Mouse (Mus musculus): ENCODE results near the gene Tpi1. TPM values are rescaled to one million over a fixed set of nuclear protein-coding genes. Genes with fewer than 3 reads are reported as not detected.

The Tpi1 gene
- polyA plus RNA-seq (2015; fragmentation: Nextera tagmentation; extraction: Ambion mirVana), result 1,250 and 1,271 TPM in 2 replicates

- H3K4me3 ChIP-seq (ENCODE audit: low read length), result peak within 1 kb of the TSS; percentile 79
- peaks cover 14% of the 10 kb centered on the region; the same call in 1 of the 2 replicates for H3K36me3 ChIP-seq (ENCODE audit: control insufficient read depth, insufficient read depth, low read length)
- H3K27ac ChIP-seq (ENCODE audit: low read length), result peak within 1 kb of the TSS; percentile 97
- no peaks in the 10 kb centered on the region for H3K9me3 ChIP-seq (ENCODE audit: control insufficient read depth, low read length)
- peak; percentile 87 for ATAC-seq
- H3K9ac ChIP-seq (ENCODE audit: low read depth, low read length), result peak within 1 kb of the TSS; percentile 94
- under 1% methylated on average over 22 of the region's 22 CpGs for WGBS
- H3K27me3 ChIP-seq (replicated peaks; ENCODE audit: control insufficient read depth, insufficient read depth, low read length), result no peaks in the 10 kb centered on the region
- H3K4me2 ChIP-seq (ENCODE audit: low read depth, low read length), result peak within 1 kb of the TSS; percentile 63
- peaks cover 33% of the 10 kb centered on the region for H3K4me1 ChIP-seq (ENCODE audit: control insufficient read depth, insufficient read depth, low read length)
These were observed at the start of gene Tpi1 for GRCm38 (mm10) chr6:124813933-124814332. Gene Tpi1 (minus strand): TSS chr6:124814296.

GRCm38 (mm10) chr6:124863125-124863657, 49.1 kb upstream of the Tpi1 start:
- ATAC-seq, result no peak; the same call in 1 of the 2 replicates
- Histone ChIP-seq H3K27ac (ENCODE audit: low read length) (no peak overlapping the region), H3K4me2 (ENCODE audit: low read depth, low read length) (peak overlapping the region; percentile 99), H3K9me3 (ENCODE audit: control insufficient read depth, low read length) (no peaks in the 10 kb centered on the region), H3K9ac (ENCODE audit: low read depth, low read length) (peak overlapping the region; percentile 77), H3K27me3 (replicated peaks; ENCODE audit: control insufficient read depth, insufficient read depth, low read length) (peaks cover 16% of the 10 kb centered on the region; the same call in 1 of the 2 replicates), H3K4me1 (ENCODE audit: control insufficient read depth, insufficient read depth, low read length) (peaks cover 13% of the 10 kb centered on the region), H3K4me3 (ENCODE audit: low read length) (peak overlapping the region; percentile 62), H3K36me3 (ENCODE audit: control insufficient read depth, insufficient read depth, low read length) (no peaks in the 10 kb centered on the region)
- WGBS, result 3% methylated on average over 11 of the region's 16 CpGs

GRCm38 (mm10) chr6:124862406-124863124, 48.5 kb upstream of the Tpi1 start:
- H3K9ac ChIP-seq (ENCODE audit: low read depth, low read length), result peak overlapping the region; percentile 77; the same call in 1 of the 2 replicates
- ATAC-seq, result no peak
- no peak overlapping the region for H3K27ac ChIP-seq (ENCODE audit: low read length)
- peak overlapping the region; percentile 62 for H3K4me3 ChIP-seq (ENCODE audit: low read length)
- peaks cover 17% of the 10 kb centered on the region for H3K4me1 ChIP-seq (ENCODE audit: control insufficient read depth, insufficient read depth, low read length)
- H3K27me3 ChIP-seq (replicated peaks; ENCODE audit: control insufficient read depth, insufficient read depth, low read length), result peaks cover 19% of the 10 kb centered on the region; the same call in 1 of the 2 replicates
- H3K4me2 ChIP-seq (ENCODE audit: low read depth, low read length), result peak overlapping the region; percentile 99
- no peaks in the 10 kb centered on the region for H3K9me3 ChIP-seq (ENCODE audit: control insufficient read depth, low read length)
- 17% methylated on average over 8 of the region's 8 CpGs for WGBS
- no peaks in the 10 kb centered on the region for H3K36me3 ChIP-seq (ENCODE audit: control insufficient read depth, insufficient read depth, low read length)

GRCm38 (mm10) chr6:124861802-124862201, 47.7 kb upstream of the Tpi1 start:
- no peak overlapping the region for H3K4me3 ChIP-seq (ENCODE audit: low read length)

GRCm38 (mm10) chr6:124861266-124861665, 47.2 kb upstream of the Tpi1 start:
- Histone ChIP-seq H3K4me2 (ENCODE audit: low read depth, low read length) (no peak overlapping the region), H3K27ac (ENCODE audit: low read length) (no peak overlapping the region), H3K4me3 (ENCODE audit: low read length) (no peak overlapping the region), H3K4me1 (ENCODE audit: control insufficient read depth, insufficient read depth, low read length) (peaks cover 17% of the 10 kb centered on the region), H3K36me3 (ENCODE audit: control insufficient read depth, insufficient read depth, low read length) (no peaks in the 10 kb centered on the region), H3K27me3 (replicated peaks; ENCODE audit: control insufficient read depth, insufficient read depth, low read length) (peaks cover 20% of the 10 kb centered on the region; the same call in 1 of the 2 replicates), H3K9me3 (ENCODE audit: control insufficient read depth, low read length) (no peaks in the 10 kb centered on the region), H3K9ac (ENCODE audit: low read depth, low read length) (no peak overlapping the region)
- 74% methylated on average over 19 of the region's 19 CpGs for WGBS
- ATAC-seq, result no peak

More at GRCm38 (mm10) chr6:124861802-124862201, 47.7 kb upstream of the Tpi1 start:
- peaks cover 17% of the 10 kb centered on the region for H3K4me1 ChIP-seq (ENCODE audit: control insufficient read depth, insufficient read depth, low read length)
- H3K27ac ChIP-seq (ENCODE audit: low read length), result no peak overlapping the region
- no peaks in the 10 kb centered on the region for H3K36me3 ChIP-seq (ENCODE audit: control insufficient read depth, insufficient read depth, low read length)
- no peak overlapping the region for H3K4me2 ChIP-seq (ENCODE audit: low read depth, low read length)
- 42% methylated on average over 3 of the region's 3 CpGs for WGBS
- no peaks in the 10 kb centered on the region for H3K9me3 ChIP-seq (ENCODE audit: control insufficient read depth, low read length)
- H3K27me3 ChIP-seq (replicated peaks; ENCODE audit: control insufficient read depth, insufficient read depth, low read length), result peaks cover 20% of the 10 kb centered on the region; the same call in 1 of the 2 replicates
- no peak overlapping the region for H3K9ac ChIP-seq (ENCODE audit: low read depth, low read length)
- no peak for ATAC-seq

- H3K4me3 ChIP-seq (ENCODE audit: low read length), result no peak overlapping the region
- ATAC-seq, result no peak
- peaks cover 20% of the 10 kb centered on the region; the same call in 1 of the 2 replicates for H3K27me3 ChIP-seq (replicated peaks; ENCODE audit: control insufficient read depth, insufficient read depth, low read length)
- no peak overlapping the region for H3K27ac ChIP-seq (ENCODE audit: low read length)
- no peaks in the 10 kb centered on the region for H3K36me3 ChIP-seq (ENCODE audit: control insufficient read depth, insufficient read depth, low read length)
- 86% methylated on average over 9 of the region's 9 CpGs for WGBS
- H3K9ac ChIP-seq (ENCODE audit: low read depth, low read length), result no peak overlapping the region
- no peak overlapping the region for H3K4me2 ChIP-seq (ENCODE audit: low read depth, low read length)
- H3K4me1 ChIP-seq (ENCODE audit: control insufficient read depth, insufficient read depth, low read length), result peaks cover 23% of the 10 kb centered on the region
- no peaks in the 10 kb centered on the region for H3K9me3 ChIP-seq (ENCODE audit: control insufficient read depth, low read length)
These were observed 46.4 kb upstream of the Tpi1 start for GRCm38 (mm10) chr6:124860511-124860910.

GRCm38 (mm10) chr6:124859725-124860124, 45.6 kb upstream of the Tpi1 start:
- Histone ChIP-seq H3K4me2 (ENCODE audit: low read depth, low read length) (no peak overlapping the region), H3K4me1 (ENCODE audit: control insufficient read depth, insufficient read depth, low read length) (peaks cover 23% of the 10 kb centered on the region), H3K27ac (ENCODE audit: low read length) (no peak overlapping the region), H3K4me3 (ENCODE audit: low read length) (no peak overlapping the region), H3K9me3 (ENCODE audit: control insufficient read depth, low read length) (no peaks in the 10 kb centered on the region), H3K36me3 (ENCODE audit: control insufficient read depth, insufficient read depth, low read length) (no peaks in the 10 kb centered on the region), H3K9ac (ENCODE audit: low read depth, low read length) (peak overlapping the region; percentile 20; the same call in 1 of the 2 replicates), H3K27me3 (replicated peaks; ENCODE audit: control insufficient read depth, insufficient read depth, low read length) (peaks cover 18% of the 10 kb centered on the region; the same call in 1 of the 2 replicates)
- peak; percentile 22; the same call in 1 of the 2 replicates for ATAC-seq
- WGBS, result 9% methylated on average over 12 of the region's 12 CpGs

- H3K27ac ChIP-seq (ENCODE audit: low read length), result no peak overlapping the region
- H3K4me1 ChIP-seq (ENCODE audit: control insufficient read depth, insufficient read depth, low read length), result peaks cover 22% of the 10 kb centered on the region
- peaks cover 18% of the 10 kb centered on the region; the same call in 1 of the 2 replicates for H3K27me3 ChIP-seq (replicated peaks; ENCODE audit: control insufficient read depth, insufficient read depth, low read length)
- ATAC-seq, result no peak
- WGBS, result 78% methylated on average over 27 of the region's 28 CpGs
- H3K4me3 ChIP-seq (ENCODE audit: low read length), result no peak overlapping the region
- no peak overlapping the region for H3K4me2 ChIP-seq (ENCODE audit: low read depth, low read length)
- H3K9ac ChIP-seq (ENCODE audit: low read depth, low read length), result 0 out of 2 replicates have a peak overlapping the region, but pooled peaks have one; percentile 88
- no peaks in the 10 kb centered on the region for H3K36me3 ChIP-seq (ENCODE audit: control insufficient read depth, insufficient read depth, low read length)
- no peaks in the 10 kb centered on the region for H3K9me3 ChIP-seq (ENCODE audit: control insufficient read depth, low read length)
These were observed 44.6 kb upstream of the Tpi1 start for GRCm38 (mm10) chr6:124858561-124859318.

All from intestine, embryonic 16.5 days (tissue).